Mouse (Mus musculus) ES-Bruce4 (cell line): ENCODE measurements at regions not wholly inside any gene's neighbourhood (a gene's known extent, or its start where the extent isn't known, plus 50 kb on each side); places are given as distances from the start of the nearest gene placed in this dataset.

ENCODE experiments used
- CTCF ChIP-seq: IDR thresholded peaks from one replicate; pipeline ENCODE4 v1.8.1; 2011; ENCODE audit warnings: low read depth, low read length
- EP300 ChIP-seq: IDR thresholded peaks from 2 replicates; pipeline ENCODE4 v1.6.1; 2011; ENCODE audit warnings: low read depth, low read length; ENCODE audit not compliant: insufficient read depth
- POLR2A ChIP-seq: IDR thresholded peaks from one replicate; pipeline ENCODE4 v1.8.1; 2011; ENCODE audit warnings: low read length; ENCODE audit not compliant: insufficient read depth

DNA sequence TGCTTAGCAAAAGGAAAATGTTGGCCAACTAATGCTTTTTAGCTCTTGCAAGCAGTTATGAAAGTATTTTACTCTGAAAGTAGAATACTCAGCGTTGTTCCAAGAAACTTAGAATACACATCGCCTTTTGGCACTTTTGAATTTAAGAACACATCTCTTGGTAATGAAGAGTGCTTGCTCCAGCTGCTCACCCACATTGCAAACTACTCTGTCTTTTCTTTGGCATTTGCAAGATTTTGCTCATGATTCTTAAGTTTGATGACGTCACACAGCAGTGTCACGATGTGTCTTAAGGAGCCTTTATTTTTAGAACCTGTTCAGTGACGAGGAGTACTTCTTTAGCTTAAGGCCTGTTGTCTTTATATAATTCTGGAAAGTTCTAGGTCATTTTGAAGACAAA lies 104.1 kb upstream of the Tdrd3 start:
- no peak for TF ChIP-seq POLR2A
- TF ChIP-seq CTCF = no peak
- no peak for TF ChIP-seq EP300
